Comparison of ENCODE assay signal across 26 mouse cellular contexts in genomic region chr8:35955506-35955905, GRCm38 (mm10).
"Had no signal": no experiment of that assay in that cellular context is flagged by ENCODE, and none has a peak within 500 bp of the region (broad histone marks: within the 10 kb centered on the region; RNA-seq: fewer than 3 reads in every experiment).

No protein-coding gene starts in this region.

- H3K4me1 ChIP-seq: hindbrain, embryonic 15.5 days; intestine, embryonic 15.5 days; liver, embryonic 13.5 days; liver, embryonic 15.5 days had no signal

- H3K27me3 ChIP-seq: heart, embryonic 12.5 days; hindbrain, embryonic 13.5 days; hindbrain, embryonic 15.5 days; intestine, embryonic 15.5 days; limb, embryonic 12.5 days; liver, embryonic 13.5 days; liver, embryonic 15.5 days had no signal

- H3K9ac ChIP-seq: heart, embryonic 12.5 days; hindbrain, embryonic 13.5 days; hindbrain, embryonic 15.5 days; intestine, embryonic 15.5 days; limb, embryonic 12.5 days; liver, embryonic 13.5 days; liver, embryonic 15.5 days; liver, postnatal 0 days had no signal

- H3K27ac ChIP-seq: heart, adult 2 months; heart, embryonic 10.5 days; hindbrain, embryonic 13.5 days; hindbrain, embryonic 15.5 days; intestine, embryonic 15.5 days; layer of hippocampus, adult 2 months; left cerebral cortex, adult 2 months; limb, embryonic 10.5 days; limb, embryonic 12.5 days; liver, embryonic 13.5 days; liver, embryonic 15.5 days had no signal

- H3K4me3 ChIP-seq: heart, adult 2 months; heart, embryonic 10.5 days; heart, embryonic 12.5 days; hindbrain, embryonic 13.5 days; hindbrain, embryonic 15.5 days; intestine, embryonic 15.5 days; layer of hippocampus, adult 2 months; left cerebral cortex, adult 2 months; limb, embryonic 10.5 days; limb, embryonic 12.5 days; liver, embryonic 13.5 days; liver, embryonic 15.5 days had no signal

- ATAC-seq: inflammation-experienced regulatory T-cells, adult 6 months; intestine, embryonic 15.5 days; intestine, postnatal 0 days; liver, postnatal 0 days had no signal

- DNase-seq: gastrocnemius, postnatal 14 days; gastrocnemius, postnatal 36 days; heart, adult 2 months; heart, postnatal 10 days; heart, postnatal 4 days; kidney, adult 18-20 months; kidney, adult 8-10 months; kidney, postnatal 10 days; kidney, postnatal 25 days; kidney, postnatal 4 days; liver; liver, embryonic 13.5 days; liver, postnatal 0 days had no signal

- H3K4me2 ChIP-seq: heart, embryonic 12.5 days; hindbrain, embryonic 13.5 days; hindbrain, embryonic 15.5 days; intestine, embryonic 15.5 days; limb, embryonic 12.5 days; liver, embryonic 11.5 days; liver, embryonic 13.5 days; liver, embryonic 15.5 days had no signal

- H3K36me3 ChIP-seq: heart, embryonic 10.5 days; heart, embryonic 12.5 days; hindbrain, embryonic 13.5 days; hindbrain, embryonic 15.5 days; intestine, embryonic 15.5 days; limb, embryonic 10.5 days; limb, embryonic 12.5 days; liver, embryonic 13.5 days; liver, embryonic 15.5 days had no signal

- H3K9me3 ChIP-seq: heart, embryonic 10.5 days; heart, embryonic 12.5 days; hindbrain, embryonic 13.5 days; hindbrain, embryonic 15.5 days; intestine, embryonic 15.5 days; limb, embryonic 10.5 days; limb, embryonic 12.5 days; liver, embryonic 13.5 days; liver, embryonic 15.5 days had no signal
